Mouse (Mus musculus) hindbrain, postnatal 0 days (tissue): ENCODE measurements around the gene Fbxw5. TPM values are rescaled to one million over a fixed set of nuclear protein-coding genes. Genes with fewer than 3 reads are reported as not detected.

Experiments
- ATAC-seq: fragments of 200-750 bp; cut with Nextera tagmentation; 2 replicates; pipeline ENCODE4 v1.8.0; 2017; ENCODE audit warnings: mild to moderate bottlenecking, moderate TSS enrichment, moderate library complexity
- DNase-seq: peaks from one replicate; pipeline ENCODE4 v3.0.0-alpha.2; 2015; ENCODE audit warnings: low spot score
- H3K27ac ChIP-seq: fragments of 300-500 bp; sonication (generic); 2 replicates; pipeline ENCODE4 v1.5.1; 2014; ENCODE audit warnings: mild to moderate bottlenecking
- H3K27me3 ChIP-seq: fragments of 300-500 bp; sonication (generic); 2 replicates; pipeline ENCODE4 v1.6.1; 2014; ENCODE audit warnings: low read length, mixed read lengths; ENCODE audit not compliant: insufficient read depth
- H3K36me3 ChIP-seq: fragments of 300-500 bp; sonication (generic); 2 replicates; pipeline ENCODE4 v1.6.1; 2014; ENCODE audit warnings: low read length, mixed read lengths; ENCODE audit not compliant: insufficient read depth
- H3K4me1 ChIP-seq: fragments of 300-500 bp; sonication (generic); 2 replicates; pipeline ENCODE4 v1.6.1; 2014; ENCODE audit warnings: antibody characterized with exemption, low read length, mixed read lengths; ENCODE audit not compliant: insufficient read depth
- H3K4me2 ChIP-seq: fragments of 300-500 bp; sonication (generic); 2 replicates; pipeline ENCODE4 v1.6.1; 2014; ENCODE audit warnings: low read depth, mild to moderate bottlenecking, low read length, moderate library complexity, mixed read lengths
- H3K4me3 ChIP-seq: fragments of 300-500 bp; sonication (generic); 2 replicates; pipeline ENCODE4 v1.5.1; 2014; ENCODE audit warnings: low read length
- H3K9ac ChIP-seq: fragments of 300-500 bp; sonication (generic); replicated peaks from 2 replicates; pipeline ENCODE4 v1.6.1; 2014; ENCODE audit warnings: mild to moderate bottlenecking, low read length, moderate library complexity, mixed read lengths
- H3K9me3 ChIP-seq: fragments of 300-500 bp; sonication (generic); 2 replicates; pipeline ENCODE4 v1.6.1; 2016; ENCODE audit warnings: low read length, mixed read lengths
- CTCF ChIP-seq: IDR thresholded peaks from 2 replicates; pipeline ENCODE4 v1.5.1; 2016; ENCODE audit warnings: antibody characterized with exemption, control low read depth, low read depth
- WGBS: fragments of 180-500 bp; shearing (Covaris S2); extraction: QIAGEN DNeasy Blood & Tissue Kit; methylation state at CpG from one replicate; pipeline ENCODE4 v1.1.7; 2014; 5-methylcytosine and 5-hydroxymethylcytosine counted together
- polyA plus RNA-seq: library from polyadenylated mRNA; unstranded; fragments of >200 nt; fragmentation: Nextera tagmentation; extraction: Ambion mirVana; gene quantifications from 2 replicates; pipeline ENCODE4 v1.2.1, GENCODE M21; 2015
- total RNA-seq: library from RNA; depleted of rRNA; stranded (reverse); fragments of >200 nt; gene quantifications from 2 replicates; pipeline ENCODE4 v1.2.3, GENCODE M21; 2014

The Fbxw5 gene
- total and polyA plus RNA-seq, 2 experiments from 2014 or later: 102 to 140 TPM

DNA sequence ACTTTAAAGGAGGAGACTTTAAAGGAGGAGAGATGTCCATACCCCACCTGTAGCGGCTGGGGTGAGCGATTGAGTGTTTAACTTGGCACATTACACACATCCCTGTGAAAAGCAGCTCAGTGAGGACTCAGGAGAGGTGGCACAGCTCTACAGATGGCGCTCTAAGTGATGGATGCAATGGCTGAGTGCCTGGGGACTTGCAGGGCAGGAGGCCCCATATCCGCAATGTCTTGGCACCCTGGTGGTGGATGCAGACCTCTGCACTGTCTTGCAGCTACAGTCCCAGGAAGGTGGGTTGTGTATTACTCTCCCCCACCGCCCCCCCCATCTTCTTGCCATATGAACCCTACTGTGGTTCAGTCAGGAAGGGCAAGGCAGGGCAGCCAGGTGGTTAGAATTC is 6.4 kb downstream of the Fbxw5 start:
- H3K4me3 ChIP-seq: no peak overlapping the region
- no peak overlapping the region for H3K4me2 ChIP-seq
- ATAC-seq: no peak; the same call in 1 of the 2 replicates
- H3K9me3 ChIP-seq: no peaks in the 10 kb centered on the region
- H3K9ac ChIP-seq: no peak overlapping the region
- peak; percentile 32 for DNase-seq
- WGBS: 36% methylated on average over 5 of the region's 5 CpGs
- H3K27ac ChIP-seq: no peak overlapping the region
- 0 out of 2 replicates have a peak, but pooled peaks cover under 1% of the 10 kb centered on the region for H3K4me1 ChIP-seq
- peak; percentile 50 for TF ChIP-seq CTCF
- H3K36me3 ChIP-seq: peaks cover 28% of the 10 kb centered on the region; the same call in 1 of the 2 replicates
- no peaks in the 10 kb centered on the region for H3K27me3 ChIP-seq

- peak; percentile 56 for TF ChIP-seq CTCF
- 58% methylated on average over 3 of the region's 3 CpGs for WGBS
- DNase-seq: no peak
- H3K36me3 ChIP-seq: peaks cover 6% of the 10 kb centered on the region; the same call in 1 of the 2 replicates
- H3K4me2 ChIP-seq: no peak overlapping the region
- ATAC-seq: no peak
- H3K9me3 ChIP-seq: no peaks in the 10 kb centered on the region
- H3K4me1 ChIP-seq: no peaks in the 10 kb centered on the region
- no peak overlapping the region for H3K9ac ChIP-seq
- H3K27ac ChIP-seq: no peak overlapping the region
- no peaks in the 10 kb centered on the region for H3K27me3 ChIP-seq
- no peak overlapping the region for H3K4me3 ChIP-seq
These were observed 9.4 kb downstream of the Fbxw5 start for GRCm38 (mm10) chr2:25509912-25510311.

- H3K9me3 ChIP-seq: no peaks in the 10 kb centered on the region
- H3K4me2 ChIP-seq: no peak overlapping the region
- ATAC-seq (no peak), DNase-seq (no peak)
- no peaks in the 10 kb centered on the region for H3K4me1 ChIP-seq
- no peaks in the 10 kb centered on the region for H3K27me3 ChIP-seq
- TF ChIP-seq CTCF: no peak
- no peak overlapping the region for H3K4me3 ChIP-seq
- H3K36me3 ChIP-seq: peaks cover 52% of the 10 kb centered on the region
- H3K9ac ChIP-seq: no peak overlapping the region
- 91% methylated on average over 9 of the region's 9 CpGs for WGBS
- H3K27ac ChIP-seq: no peak overlapping the region
These were observed 26.2 kb downstream of the Fbxw5 start for GRCm38 (mm10) chr2:25526510-25527302.

DNA sequence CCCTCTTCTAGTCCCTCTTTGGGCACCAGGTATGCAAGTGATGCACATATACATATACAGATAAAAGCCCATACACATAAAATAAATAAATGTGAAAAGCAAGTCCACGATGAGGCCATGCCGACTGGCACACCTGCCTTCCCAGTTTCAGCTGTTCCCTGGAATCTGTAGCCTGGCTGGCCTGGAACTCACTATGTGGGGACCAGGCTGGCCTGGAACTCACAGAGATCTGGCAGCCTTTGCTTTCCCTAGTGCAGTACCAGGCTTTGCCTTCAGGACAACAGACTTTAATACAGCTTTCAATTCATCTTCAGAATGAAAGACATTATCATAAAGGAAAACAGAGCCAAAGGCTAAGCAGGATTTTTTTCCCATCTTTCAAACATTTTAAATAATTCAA is 33.2 kb downstream of the Fbxw5 start:
- H3K36me3 ChIP-seq: peaks cover 11% of the 10 kb centered on the region; the same call in 1 of the 2 replicates
- no peak overlapping the region for H3K4me2 ChIP-seq
- no peaks in the 10 kb centered on the region for H3K4me1 ChIP-seq
- ATAC-seq: 0 out of 2 replicates have a peak, but pooled peaks have one; percentile 38
- no peaks in the 10 kb centered on the region for H3K27me3 ChIP-seq
- H3K9me3 ChIP-seq: no peaks in the 10 kb centered on the region
- no peak overlapping the region for H3K27ac ChIP-seq
- 89% methylated on average over 2 of the region's 2 CpGs for WGBS
- DNase-seq: no peak
- no peak overlapping the region for H3K9ac ChIP-seq
- H3K4me3 ChIP-seq: no peak overlapping the region
- TF ChIP-seq CTCF: no peak

DNA sequence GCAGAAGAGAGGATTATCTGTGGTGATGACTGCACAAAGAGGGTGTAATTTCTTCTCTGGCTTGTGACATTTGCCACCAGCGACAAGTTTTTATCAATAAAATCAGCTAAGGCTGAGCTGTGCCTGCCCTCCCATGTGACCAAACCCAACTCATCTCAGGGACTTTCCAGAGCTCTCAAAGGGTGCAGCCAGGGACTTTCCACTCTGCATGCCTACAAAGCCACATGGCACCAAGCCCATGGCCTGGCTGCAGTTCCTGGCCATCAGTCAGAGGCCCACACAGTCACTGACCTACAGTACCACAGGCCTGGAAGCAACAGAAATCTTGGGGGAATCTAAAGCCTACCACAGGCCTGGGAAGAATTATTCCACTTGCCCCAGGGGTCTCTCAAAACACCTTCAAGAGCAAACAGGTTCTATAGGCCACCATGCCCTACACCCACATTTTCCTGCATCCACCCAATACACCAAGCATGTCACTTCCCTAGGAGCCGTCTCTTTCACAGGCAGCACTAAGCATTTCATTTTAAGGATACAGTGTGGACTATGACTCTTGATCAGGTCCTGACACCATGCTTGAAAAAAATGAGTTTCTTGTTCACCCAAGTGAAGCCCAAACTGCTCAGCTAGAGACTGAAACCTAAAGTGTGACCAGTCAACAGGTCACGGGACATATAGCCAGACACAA is 33.8 kb downstream of the Fbxw5 start:
- Histone ChIP-seq H3K9ac (no peak overlapping the region), H3K4me3 (no peak overlapping the region), H3K27me3 (no peaks in the 10 kb centered on the region), H3K27ac (peak overlapping the region; percentile 32; the same call in 1 of the 2 replicates), H3K4me1 (no peaks in the 10 kb centered on the region), H3K36me3 (peaks cover 10% of the 10 kb centered on the region; the same call in 1 of the 2 replicates), H3K4me2 (no peak overlapping the region), H3K9me3 (no peaks in the 10 kb centered on the region)
- peak; percentile 63 for DNase-seq
- peak; percentile 72; the same call in 1 of the 2 replicates for ATAC-seq
- no peak for TF ChIP-seq CTCF
- whole genome bisulfite sequencing: 80% methylated on average over 3 of the region's 3 CpGs

GRCm38 (mm10) chr2:25534866-25535182 is 34.3 kb downstream of the Fbxw5 start:
- H3K4me2 ChIP-seq: no peak overlapping the region
- H3K4me3 ChIP-seq: no peak overlapping the region
- H3K4me1 ChIP-seq: no peaks in the 10 kb centered on the region
- no peak overlapping the region for H3K9ac ChIP-seq
- ATAC-seq: no peak
- no peak for TF ChIP-seq CTCF
- H3K36me3 ChIP-seq: peaks cover 10% of the 10 kb centered on the region; the same call in 1 of the 2 replicates
- no peak for DNase-seq
- peak overlapping the region; percentile 32; the same call in 1 of the 2 replicates for H3K27ac ChIP-seq
- 95% methylated on average over 2 of the region's 2 CpGs for WGBS
- no peaks in the 10 kb centered on the region for H3K9me3 ChIP-seq
- no peaks in the 10 kb centered on the region for H3K27me3 ChIP-seq
